Comparison of ENCODE assay signal across 23 mouse cellular contexts in the genomic region with DNA sequence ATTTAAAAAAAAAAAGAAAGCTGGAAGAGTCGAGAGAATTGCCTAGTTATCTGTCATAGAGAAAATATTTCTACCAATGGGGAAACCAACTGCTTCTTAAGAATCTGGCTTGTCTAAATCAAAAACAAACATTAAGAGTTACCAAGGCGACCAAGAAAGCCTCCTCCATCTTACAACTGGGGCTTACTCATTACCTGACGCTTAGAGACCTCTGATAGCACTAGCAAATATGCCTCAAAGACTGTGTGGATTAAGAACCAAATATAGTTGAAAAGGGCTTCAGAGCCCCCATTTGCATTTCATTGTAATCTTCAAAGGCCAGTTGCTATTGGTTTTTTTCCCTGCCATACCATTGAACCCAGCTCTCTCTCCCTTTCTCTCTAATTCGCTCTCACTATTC.
"Had no signal": no experiment of that assay in that cellular context is flagged by ENCODE, and none has a peak within 500 bp of the region (broad histone marks: within the 10 kb centered on the region; RNA-seq: fewer than 3 reads in every experiment).

No protein-coding gene starts in this region.

- H3K9me3 ChIP-seq: limb, embryonic 15.5 days; neural tube, embryonic 12.5 days had no signal

- H3K27ac ChIP-seq: limb, embryonic 12.5 days; limb, embryonic 15.5 days; liver, embryonic 14.5 days; neural tube, embryonic 12.5 days had no signal

- H3K9ac ChIP-seq: limb, embryonic 12.5 days; limb, embryonic 15.5 days; liver, embryonic 14.5 days; liver, postnatal 0 days; lung, embryonic 14.5 days; neural tube, embryonic 12.5 days had no signal

- H3K36me3 ChIP-seq: limb, embryonic 12.5 days; limb, embryonic 15.5 days; neural tube, embryonic 12.5 days had no signal

- H3K4me2 ChIP-seq: limb, embryonic 12.5 days; limb, embryonic 15.5 days; liver, embryonic 11.5 days; lung, embryonic 14.5 days; neural tube, embryonic 12.5 days had no signal

- H3K4me1 ChIP-seq: limb, embryonic 12.5 days; limb, embryonic 15.5 days; neural tube, embryonic 12.5 days had no signal

- DNase-seq: kidney, adult 18-20 months; kidney, adult 9 months; kidney, postnatal 10 days; kidney, postnatal 36 days; left cerebral cortex, postnatal 4 days; liver, postnatal 0 days; lung, embryonic 14.5 days; lung, postnatal 36 days; retina, postnatal 1 day; right cerebral cortex, postnatal 25 days; spleen, adult 18-20 months; thymus, adult 2 months; thymus, postnatal 14 days; thymus, postnatal 4 days had no signal

- H3K4me3 ChIP-seq: limb, embryonic 12.5 days; limb, embryonic 15.5 days; megakaryocyte, embryonic 14.5 days; neural tube, embryonic 12.5 days had no signal

- H3K27me3 ChIP-seq: limb, embryonic 12.5 days; limb, embryonic 15.5 days; megakaryocyte, embryonic 14.5 days; neural tube, embryonic 12.5 days had no signal

- ATAC-seq: inflammation-experienced regulatory T-cells, adult 6 months; intestine, embryonic 16.5 days; liver, postnatal 0 days; lung, postnatal 0 days had no signal
